Mouse (Mus musculus) gonadal fat pad, adult 2 months (tissue): Measurements from ENCODE around the gene Tfpt. TPM values are rescaled to one million over a fixed set of nuclear protein-coding genes. Genes with fewer than 3 reads are reported as not detected.

Source experiments
- DNase-seq: peaks from one replicate; pipeline ENCODE4 v3.0.0-alpha.2; 2012; ENCODE audit warnings: low read depth
- polyA plus RNA-seq: library from polyadenylated mRNA; depleted of rRNA; stranded (reverse); fragments of >200 nt; gene quantifications from 2 replicates; pipeline ENCODE4 v1.2.3, GENCODE M21; 2012; rRNA removed

Tfpt gene
- polyA plus RNA-seq, result 9.3 and 11.5 TPM in 2 replicates

DNA sequence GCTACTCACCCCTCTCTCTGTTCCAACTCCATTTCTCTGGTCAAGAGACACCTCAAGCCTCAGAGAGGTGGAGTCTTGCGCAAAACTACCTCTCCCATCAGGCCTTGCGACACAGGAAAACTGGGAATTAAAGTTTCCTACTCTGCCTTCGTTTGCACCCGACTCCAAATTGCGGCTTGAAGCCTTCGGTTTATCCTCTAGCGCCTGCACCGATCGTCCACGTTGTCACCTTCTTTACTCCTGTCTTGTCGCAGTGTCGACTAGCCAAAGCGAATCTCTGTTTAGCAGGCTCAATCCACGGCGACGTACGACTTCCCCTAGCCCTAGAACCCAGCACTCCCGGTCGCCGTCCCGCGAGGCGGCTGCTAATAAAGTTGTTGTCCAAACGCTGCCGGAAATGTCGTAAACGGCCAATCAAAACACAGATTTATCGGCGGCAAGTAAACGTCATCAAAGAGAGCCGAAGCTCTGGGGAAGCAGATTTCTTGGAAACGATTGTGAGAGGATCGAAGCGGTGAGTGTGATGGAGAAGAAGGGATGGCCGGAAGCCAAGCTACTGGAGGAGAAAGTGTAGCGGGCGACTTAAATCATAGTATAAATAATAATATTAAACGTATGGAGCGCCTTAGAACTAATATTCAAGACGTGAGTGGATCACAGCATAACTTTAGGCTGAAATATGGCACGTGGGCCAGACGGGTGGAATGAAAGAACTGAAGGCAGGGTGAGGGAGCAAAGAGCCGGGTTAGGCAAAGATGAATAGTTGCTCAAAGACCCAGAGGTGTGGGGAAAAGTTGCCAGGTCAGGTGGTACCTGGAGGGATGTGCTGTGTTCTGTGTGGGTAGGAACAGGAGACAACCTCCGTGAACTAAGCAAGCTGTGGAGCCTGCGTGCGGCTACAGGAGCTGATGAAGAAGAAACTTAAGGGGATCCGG is at the start of gene Tfpt, which contains the start of gene Prpf31:
TSS of gene Tfpt (minus strand) at position 387 of the 935 bp plus-strand sequence.
TSS of gene Prpf31 (plus strand) at position 443 of the 935 bp plus-strand sequence.
- DNase-seq, result no peak

GRCm38 (mm10) chr7:3677342-3677741 is 47.6 kb upstream of the Tfpt start, which contains the start of gene Tmc4:
Tmc4 (minus strand) TSS chr7:3677553.
- no peak for DNase-seq

- no peak for DNase-seq
Observed at GRCm38 (mm10) chr7:3676371-3676770, 46.6 kb upstream of the Tfpt start.

DNA sequence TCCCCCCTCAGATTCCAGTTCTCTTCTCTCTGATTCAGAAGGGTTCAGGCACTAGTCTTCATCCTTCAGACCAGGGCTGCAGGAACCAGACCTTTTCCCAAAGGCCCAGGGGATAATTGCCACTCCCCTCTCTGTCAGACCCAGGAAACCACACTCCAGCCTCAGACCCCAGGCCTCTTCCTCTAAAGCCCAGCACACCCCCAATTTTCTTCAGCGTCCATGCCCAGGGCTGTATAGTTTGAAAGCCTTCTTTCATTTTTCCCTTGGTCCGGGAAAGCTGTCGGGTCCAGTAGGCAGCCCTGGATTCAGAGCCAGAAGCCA is 45.5 kb upstream of the Tfpt start:
- no peak for DNase-seq

DNA sequence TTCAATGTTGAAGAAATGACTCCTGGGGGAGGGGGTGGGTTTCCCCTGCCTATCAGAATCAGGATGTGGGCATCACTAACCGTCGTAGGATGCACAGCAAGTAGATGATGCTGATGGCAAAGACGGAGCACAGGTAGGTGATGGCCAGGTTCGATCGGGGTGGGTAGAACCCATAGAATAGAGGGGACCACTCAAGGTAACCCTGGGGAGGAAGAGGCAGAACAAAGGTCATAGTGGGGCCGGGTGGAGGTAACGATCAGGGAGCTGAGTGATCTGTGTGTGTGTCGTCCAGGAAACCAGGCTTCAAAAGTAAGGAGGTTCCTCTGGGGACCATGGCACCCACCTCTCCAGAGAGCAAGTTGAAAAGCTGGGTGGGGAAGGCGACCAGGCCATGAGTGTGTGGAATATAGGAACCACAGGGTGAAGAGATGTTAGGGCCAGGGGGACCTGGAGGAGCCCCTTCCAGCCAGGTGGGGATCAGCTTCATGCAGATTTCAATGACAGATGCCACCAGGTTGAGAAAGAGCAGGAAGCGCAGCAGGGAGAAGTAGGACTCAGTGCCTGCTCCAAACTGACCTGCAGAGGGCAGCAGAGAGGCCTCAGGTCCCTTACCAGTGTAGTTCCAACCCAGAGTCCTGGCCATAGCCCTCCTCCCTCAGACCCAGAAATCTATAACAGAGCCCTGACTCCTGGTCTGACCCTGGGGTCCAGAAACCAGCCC is 44.9 kb upstream of the Tfpt start:
- DNase-seq, result no peak

GRCm38 (mm10) chr7:3666921-3667391 is 37.2 kb upstream of the Tfpt start:
- no peak for DNase-seq

GRCm38 (mm10) chr7:3665215-3666114 is 35.7 kb upstream of the Tfpt start, which contains the start of gene Leng1:
Leng1 (minus strand) TSS chr7:3665840.
- peak; percentile 93 for DNase-seq

GRCm38 (mm10) chr7:3664524-3665214 is 34.9 kb upstream of the Tfpt start:
- DNase-seq, result no peak

GRCm38 (mm10) chr7:3658578-3658977 is 28.8 kb upstream of the Tfpt start:
- DNase-seq, result no peak

- DNase-seq, result no peak
Observed at GRCm38 (mm10) chr7:3656966-3657365, 27.2 kb upstream of the Tfpt start.

- no peak for DNase-seq
Observed at GRCm38 (mm10) chr7:3646641-3647040, 16.9 kb upstream of the Tfpt start.

- no peak for DNase-seq
Observed at GRCm38 (mm10) chr7:3646188-3646587, 16.5 kb upstream of the Tfpt start.

DNA sequence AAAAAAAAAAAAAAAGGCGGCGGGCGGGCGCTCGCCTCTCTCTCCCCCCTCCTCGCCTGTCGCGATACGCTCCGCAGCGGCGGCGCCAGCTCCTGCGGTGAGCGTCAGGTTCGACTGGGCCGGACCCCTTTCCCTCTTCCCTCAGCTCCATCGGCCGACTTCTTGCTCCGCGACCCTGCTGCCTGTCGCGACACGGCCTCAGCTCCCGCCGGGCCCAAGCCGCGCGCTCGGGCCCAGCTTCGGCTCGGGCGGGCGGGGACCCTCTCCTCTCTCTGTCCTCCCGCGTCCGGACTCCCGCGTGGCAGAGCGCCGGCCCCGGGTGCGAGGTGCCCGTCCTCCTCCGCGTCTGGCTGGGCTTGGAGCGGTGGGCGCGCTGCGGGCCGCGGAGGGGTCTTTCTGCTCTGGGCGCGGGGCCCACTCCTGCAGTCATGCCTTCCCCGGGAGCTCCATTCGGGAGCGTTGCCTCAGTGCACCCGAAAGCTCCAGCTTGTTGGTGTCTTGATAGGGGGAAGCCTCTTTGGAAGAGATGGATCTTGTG is 15.8 kb upstream of the Tfpt start:
- DNase-seq, result no peak

GRCm38 (mm10) chr7:3644672-3645487 is 15.2 kb upstream of the Tfpt start, which contains the start of gene Cnot3:
Cnot3 (plus strand) TSS chr7:3645268.
- peak; percentile 98 for DNase-seq

GRCm38 (mm10) chr7:3644348-3644671 is 14.6 kb upstream of the Tfpt start:
- DNase-seq, result no peak

- DNase-seq, result no peak
Observed at GRCm38 (mm10) chr7:3643843-3644242, 14.1 kb upstream of the Tfpt start.

DNA sequence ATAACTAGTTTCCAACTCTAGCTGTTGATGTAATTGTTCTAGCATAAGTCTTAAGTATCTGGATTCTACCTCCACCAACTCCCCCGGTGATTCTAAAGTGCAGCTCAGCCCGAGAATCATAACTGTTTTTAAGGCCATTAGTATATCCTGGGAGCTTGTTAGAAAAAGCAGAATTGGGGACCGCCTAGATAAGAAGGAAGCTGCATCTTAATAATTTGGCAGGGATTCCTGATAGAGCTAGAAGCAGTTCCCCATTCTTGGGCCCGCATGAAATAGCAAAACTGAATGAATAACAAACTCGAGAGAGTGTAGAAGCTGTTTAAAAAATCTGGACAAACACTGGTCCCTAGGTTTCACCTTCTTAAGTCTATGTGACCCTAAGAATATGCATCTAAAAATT is 13.7 kb upstream of the Tfpt start:
- no peak for DNase-seq

GRCm38 (mm10) chr7:3630478-3630815 is 718 bp upstream of the Tfpt start:
- DNase-seq, result no peak

GRCm38 (mm10) chr7:3629030-3629429 is 699 bp downstream of the Tfpt start:
- no peak for DNase-seq
